Mouse (Mus musculus) hematopoietic stem cell, adult 5-6 weeks (primary cell): ENCODE measurements around the gene Pip5kl1. TPM values are rescaled to one million over a fixed set of nuclear protein-coding genes. Genes with fewer than 3 reads are reported as not detected.

Source experiments
- ATAC-seq, 2 experiments: fragments of 125-278 bp in 1 of 2; replicated peaks in 1 of 2; 2 replicates each; pipeline ENCODE4 v1.8.0; 2016 to 2017; ENCODE audit warnings: inconsistent platforms in 2 of 2, mild to moderate bottlenecking in 2 of 2, moderate number of reproducible peaks in 2 of 2, low read depth in 1 of 2, moderate TSS enrichment in 1 of 2; ENCODE audit not compliant: low FRiP score in 2 of 2, poor library complexity in 2 of 2, severe bottlenecking in 2 of 2, insufficient read depth in 1 of 2, low TSS enrichment in 1 of 2
- total RNA-seq: library from RNA; stranded (forward); fragments of 172-1452, 232-1000 nt; gene quantifications from 2 replicates; pipeline ENCODE4 v1.2.3, GENCODE M21; 2017

The Pip5kl1 gene
- total RNA-seq, 1 experiment from 2014 or later = not detected

- ATAC-seq = peak in 1 of 2 experiments; percentile 23; a peak in 1 of 4 replicates
Measured at GRCm38 (mm10) chr2:32625212-32625872, 50.7 kb downstream of the Pip5kl1 start.

GRCm38 (mm10) chr2:32625873-32626694, 51.5 kb downstream of the Pip5kl1 start:
- no peak for ATAC-seq

GRCm38 (mm10) chr2:32627266-32628043, 52.9 kb downstream of the Pip5kl1 start:
- ATAC-seq = no peak

GRCm38 (mm10) chr2:32628044-32628550, 53.5 kb downstream of the Pip5kl1 start:
- ATAC-seq = no peak

- no peak for ATAC-seq
Measured at GRCm38 (mm10) chr2:32628729-32629128, 54.1 kb downstream of the Pip5kl1 start.

- peak; percentile 54 to 62 for ATAC-seq
Measured at GRCm38 (mm10) chr2:32629276-32629976, 54.8 kb downstream of the Pip5kl1 start.

GRCm38 (mm10) chr2:32630036-32630435, 55.4 kb downstream of the Pip5kl1 start:
- ATAC-seq = no peak

GRCm38 (mm10) chr2:32631046-32631445, 56.4 kb downstream of the Pip5kl1 start:
- no peak for ATAC-seq

- peak; percentile 75 to 81; a peak in 3 of 4 replicates for ATAC-seq
Measured at GRCm38 (mm10) chr2:32631737-32632394, 57.3 kb downstream of the Pip5kl1 start.

Other genes starting within 250 kb of the Pip5kl1 start
- 76.7 and 78.2 TPM in 2 replicates for gene Ciz1, start 222.5 kb upstream of the Pip5kl1 start, total RNA-seq
- not detected in 2 replicates for gene Dnm1, start 221.5 kb upstream of the Pip5kl1 start, total RNA-seq
- gene 1110008P14Rik, start 192.9 kb upstream of the Pip5kl1 start, total RNA-seq = 2.5 and 6.8 TPM in 2 replicates
- gene Lcn2, start 186.5 kb upstream of the Pip5kl1 start, total RNA-seq = 91.4 and 276 TPM in 2 replicates
- 3.5 and 8.7 TPM in 2 replicates for gene Ptges2, start 178.9 kb upstream of the Pip5kl1 start, total RNA-seq
- 2.4 and 3.8 TPM in 2 replicates for gene Naif1, start 124.3 kb upstream of the Pip5kl1 start, total RNA-seq
- 10.8 and 22.3 TPM in 2 replicates for gene Slc25a25, start 123.4 kb upstream of the Pip5kl1 start, total RNA-seq
- 10.0 and 11.6 TPM in 2 replicates for gene Fam102a, start 39.5 kb upstream of the Pip5kl1 start, total RNA-seq
- 35.6 and 43.0 TPM in 2 replicates for gene Dpm2, start 3.9 kb upstream of the Pip5kl1 start, total RNA-seq
- not detected in 2 replicates for gene 9430097D07Rik, start 887 bp downstream of the Pip5kl1 start, total RNA-seq
- 17.5 and 26.0 TPM in 2 replicates for gene St6galnac4, start 12.3 kb downstream of the Pip5kl1 start, total RNA-seq
- gene St6galnac6, start 24.9 kb downstream of the Pip5kl1 start, total RNA-seq = 13.3 TPM in 2 replicates
- 13.1 and 15.8 TPM in 2 replicates for gene Ak1, start 47.0 kb downstream of the Pip5kl1 start, total RNA-seq
- 20.9 and 23.6 TPM in 2 replicates for gene Eng, start 71.8 kb downstream of the Pip5kl1 start, total RNA-seq
- gene Fpgs, start 129.3 kb downstream of the Pip5kl1 start, total RNA-seq = 20.6 and 27.0 TPM in 2 replicates
- gene Cdk9, start 138.3 kb downstream of the Pip5kl1 start, total RNA-seq = 68.8 and 74.9 TPM in 2 replicates
- 10.4 and 17.9 TPM in 2 replicates for gene Sh2d3c, start 146.3 kb downstream of the Pip5kl1 start, total RNA-seq
- not detected in 2 replicates for gene 6330409D20Rik, start 166.2 kb downstream of the Pip5kl1 start, total RNA-seq
- 17.8 and 23.3 TPM in 2 replicates for gene Tor2a, start 182.4 kb downstream of the Pip5kl1 start, total RNA-seq
- not detected in 2 replicates for gene Ttc16, start 200.8 kb downstream of the Pip5kl1 start, total RNA-seq
- 1.5 and 2.8 TPM in 2 replicates for gene Ptrh1, start 201.0 kb downstream of the Pip5kl1 start, total RNA-seq
- not detected in 2 replicates for gene Cfap157, start 209.6 kb downstream of the Pip5kl1 start, total RNA-seq